Mouse (Mus musculus) naive thymus-derived CD4-positive, alpha-beta T cell, adult 2 months (primary cell): ENCODE data around the gene Prx.
"Not testable (repeated sequence)": the region's sequence is repeated elsewhere in the genome, so short reads cannot be mapped to it uniquely, and the experiment has no call there.

ENCODE experiments used
- DNase-seq: peaks from one replicate; pipeline ENCODE4 v3.0.0-alpha.2; 2011; ENCODE audit warnings: low read depth

The Prx gene

DNA sequence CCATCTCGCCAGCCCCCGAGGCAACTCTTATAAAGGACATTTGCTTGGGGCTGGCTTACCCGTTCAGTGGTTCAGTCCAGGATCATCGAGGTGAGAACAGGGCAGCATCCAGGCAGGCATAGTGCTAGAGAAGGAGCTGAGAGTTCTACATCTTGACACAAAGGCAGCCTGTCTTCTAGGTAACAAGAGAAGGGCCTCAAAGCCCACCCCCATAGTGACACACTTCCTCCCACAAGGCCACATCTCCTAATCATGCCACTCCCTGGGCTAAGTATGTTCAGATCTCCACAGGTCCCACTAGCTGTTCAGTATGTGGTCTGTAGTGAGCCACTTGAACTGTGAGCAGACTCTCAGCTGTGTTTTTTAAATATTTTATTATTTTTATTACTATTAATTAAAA is 15.3 kb upstream of the Prx start:
- DNase-seq: no peak

DNA sequence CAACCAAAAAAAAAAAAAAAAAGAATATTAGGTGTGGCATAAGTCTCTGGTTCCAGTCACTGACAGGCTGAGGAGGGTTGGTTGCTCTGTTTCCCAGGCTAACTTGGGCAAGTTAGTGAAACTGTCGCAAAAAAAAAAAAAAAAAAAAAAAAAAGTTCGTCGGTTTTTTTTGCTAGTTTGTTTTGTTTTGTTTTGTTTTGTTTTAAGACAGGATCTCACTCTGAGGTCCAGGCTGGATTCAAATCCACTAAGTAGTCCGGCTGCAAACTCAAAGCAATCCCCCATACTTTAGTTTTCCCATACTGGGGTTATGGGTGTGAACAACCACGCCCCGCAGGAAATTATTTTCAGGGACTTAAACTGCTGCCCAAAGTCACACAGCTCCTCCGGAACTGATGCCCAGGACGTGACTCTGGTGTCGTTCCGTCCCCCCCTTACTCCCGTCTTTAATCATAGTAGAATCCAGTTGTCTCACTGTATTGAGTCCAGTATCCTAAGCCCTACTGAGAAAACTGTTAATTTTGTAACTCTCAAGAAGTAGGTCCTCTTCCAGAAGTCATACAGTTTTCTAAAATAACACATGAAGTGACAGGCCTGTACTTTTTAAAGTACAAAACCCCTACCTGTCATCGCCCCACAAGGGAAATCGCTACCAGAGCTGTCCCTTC is 12.9 kb upstream of the Prx start:
- DNase-seq: no peak

DNA sequence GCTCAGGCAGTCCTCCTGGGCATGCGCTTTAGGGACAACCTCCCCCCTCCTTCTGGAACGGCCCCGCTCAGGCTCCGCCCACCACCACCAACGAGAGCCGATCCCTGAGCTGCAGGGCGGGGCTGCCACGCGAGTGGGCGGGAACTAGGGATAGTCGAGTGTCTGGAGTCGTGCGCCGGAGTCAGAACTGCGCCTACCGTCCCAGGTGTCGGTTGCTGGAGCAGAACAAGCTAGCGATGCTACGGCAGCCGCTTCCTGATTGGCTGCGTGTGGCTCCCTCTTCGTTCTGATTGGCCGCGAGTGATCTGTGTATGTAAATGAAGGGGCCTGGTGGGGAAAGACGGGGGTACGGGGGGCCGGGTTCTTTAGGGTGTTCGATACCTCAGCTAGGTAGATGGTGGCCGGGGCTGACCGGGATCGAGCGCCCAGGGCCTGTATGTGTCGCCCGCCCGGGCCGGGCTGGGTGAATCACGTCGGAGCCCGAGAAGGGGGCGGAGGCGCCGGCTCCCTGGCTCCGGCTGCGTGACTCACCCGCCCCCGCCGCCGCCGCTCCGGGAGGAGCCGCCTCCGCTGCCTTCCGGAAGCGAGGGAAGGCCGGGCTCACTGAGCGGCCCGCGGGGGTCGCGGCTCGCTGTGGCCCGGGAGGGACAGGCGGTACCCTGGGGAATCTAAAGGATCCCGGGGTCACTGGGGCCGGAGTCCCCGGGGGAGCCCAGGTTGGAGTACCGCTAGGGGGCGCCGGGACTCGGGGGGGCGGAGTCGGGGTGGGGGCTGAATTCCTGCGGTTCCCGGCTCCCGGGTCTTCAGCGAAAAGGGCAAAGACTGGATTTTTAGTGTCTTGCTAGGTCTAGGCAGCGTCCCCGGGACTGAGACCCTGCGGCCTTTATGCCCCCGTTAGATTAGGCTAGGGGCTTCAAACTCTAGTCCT is 12.1 kb upstream of the Prx start, which contains the start of gene Sertad1:
Gene Sertad1 (plus strand): TSS at position 141 of the 928 bp plus-strand sequence.
- peak; percentile 100 for DNase-seq

DNA sequence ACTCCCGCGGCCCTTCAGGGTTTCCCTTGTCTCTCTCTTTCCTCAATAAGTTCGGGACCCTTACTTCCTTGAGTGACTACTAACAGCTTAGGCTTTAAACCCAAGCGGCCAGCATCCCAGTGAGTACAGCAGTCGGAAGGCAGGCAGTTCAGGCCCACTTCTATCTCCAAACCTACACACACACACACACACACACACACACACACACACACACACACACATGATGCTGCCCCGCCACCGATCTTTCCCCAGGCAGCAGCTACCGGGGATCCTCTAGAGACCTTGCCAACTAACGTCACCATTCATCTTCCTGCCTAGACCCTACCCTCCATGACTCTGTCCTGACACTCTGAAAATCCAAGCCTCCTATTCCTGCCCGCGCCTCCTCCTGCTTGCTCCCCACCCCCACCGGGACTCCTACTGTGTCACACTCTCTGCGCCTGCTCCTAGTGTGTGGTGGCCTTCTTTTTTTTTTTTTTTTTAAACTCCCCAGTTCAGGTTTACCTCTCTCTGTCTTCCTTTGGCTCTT is 11.3 kb upstream of the Prx start:
- peak; percentile 72 for DNase-seq

DNA sequence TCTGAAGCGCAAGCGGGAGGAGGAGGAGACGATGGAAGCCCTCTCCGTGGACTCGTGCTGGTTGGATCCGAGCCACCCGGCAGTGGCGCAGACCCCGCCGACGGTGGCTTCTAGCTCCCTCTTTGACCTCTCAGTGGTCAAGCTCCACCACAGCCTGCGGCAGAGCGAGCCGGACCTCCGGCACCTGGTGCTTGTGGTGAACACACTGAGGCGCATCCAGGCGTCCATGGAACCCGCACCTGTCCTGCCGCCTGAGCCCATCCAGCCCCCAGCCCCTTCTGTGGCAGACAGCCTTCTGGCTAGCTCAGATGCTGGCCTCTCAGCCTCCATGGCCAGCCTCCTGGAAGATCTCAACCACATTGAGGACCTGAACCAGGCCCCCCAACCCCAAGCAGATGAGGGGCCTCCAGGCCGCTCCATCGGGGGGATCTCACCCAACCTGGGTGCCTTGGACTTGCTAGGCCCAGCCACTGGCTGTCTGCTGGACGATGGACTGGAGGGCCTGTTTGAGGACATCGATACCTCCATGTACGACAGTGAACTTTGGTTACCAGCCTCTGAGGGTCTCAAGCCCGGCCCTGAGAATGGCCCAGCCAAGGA is 9.8 kb upstream of the Prx start:
- DNase-seq: peak; percentile 33

DNA sequence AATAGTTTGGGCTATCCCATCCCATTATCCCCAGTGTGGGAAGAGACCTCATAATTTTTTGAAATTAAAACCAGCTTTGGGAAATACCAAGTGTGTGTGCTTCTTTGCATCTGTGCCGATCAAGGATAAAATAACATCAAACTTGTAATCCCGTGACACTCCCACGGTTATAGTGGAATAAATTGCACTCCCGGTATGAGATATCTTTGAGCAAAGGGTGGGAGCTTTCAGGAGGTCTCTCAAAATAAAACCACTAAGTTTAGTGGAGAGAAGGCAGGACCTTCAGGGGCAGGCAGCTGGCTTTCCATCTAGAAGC is 8.9 kb upstream of the Prx start:
- DNase-seq: no peak

DNA sequence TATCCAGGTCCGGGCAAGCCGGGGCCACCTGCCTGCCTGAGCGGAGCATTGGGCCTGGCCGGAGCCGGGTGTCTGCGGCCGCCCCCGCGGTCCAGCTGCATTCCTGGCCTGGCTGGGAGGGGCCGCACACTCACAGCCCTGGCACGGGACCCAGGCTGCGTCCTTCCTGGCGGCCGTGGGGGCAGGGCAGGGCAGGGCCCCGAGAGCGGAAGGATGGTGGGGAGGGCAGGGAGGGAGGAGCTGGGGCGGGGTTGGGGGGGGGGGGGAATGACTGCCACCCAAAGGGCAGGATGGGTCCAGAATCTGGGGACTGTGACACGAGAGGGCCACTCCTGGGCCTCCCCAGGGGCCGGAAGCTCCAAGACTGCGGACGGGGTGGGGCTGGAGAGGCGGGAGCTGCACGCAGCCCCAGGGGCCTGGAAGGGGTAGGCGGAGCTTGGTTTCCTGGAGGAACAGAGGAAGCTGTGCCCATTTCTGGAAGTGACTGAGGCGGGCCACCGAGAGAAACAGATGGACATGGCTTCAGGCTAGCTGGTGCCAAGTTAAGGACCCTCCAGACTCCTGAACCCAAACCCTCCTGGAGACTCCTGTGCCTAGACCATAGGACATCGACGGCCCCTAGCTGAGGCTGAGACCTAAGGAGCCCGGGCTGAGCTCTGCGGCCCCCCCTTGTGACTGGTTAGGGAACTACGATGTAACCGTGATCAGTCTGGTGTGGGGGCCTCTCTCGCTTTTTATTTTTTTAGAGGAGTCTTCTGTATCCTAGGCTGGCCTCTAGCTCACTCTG is 8.4 kb upstream of the Prx start:
- DNase-seq: peak; percentile 92

DNA sequence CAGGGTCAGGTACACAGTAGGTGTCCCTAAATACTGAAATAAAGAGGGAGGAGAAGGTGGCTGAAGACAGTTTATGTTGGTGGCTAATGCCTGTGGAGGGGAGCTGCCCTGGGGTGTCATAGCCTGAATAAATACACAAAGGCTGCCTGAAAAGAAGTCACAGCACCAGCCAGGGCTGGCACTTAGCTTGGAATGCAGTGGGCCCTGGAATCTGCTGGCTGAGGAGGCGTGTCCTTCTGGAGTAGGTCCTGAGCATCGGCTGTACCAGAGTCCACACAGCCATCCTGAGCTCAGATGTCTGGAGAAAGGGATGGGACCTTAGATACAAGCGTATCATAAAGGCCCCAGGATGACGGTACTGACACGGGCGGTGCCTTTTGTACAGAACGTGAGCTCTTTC is 7.3 kb upstream of the Prx start:
- DNase-seq: peak; percentile 16

DNA sequence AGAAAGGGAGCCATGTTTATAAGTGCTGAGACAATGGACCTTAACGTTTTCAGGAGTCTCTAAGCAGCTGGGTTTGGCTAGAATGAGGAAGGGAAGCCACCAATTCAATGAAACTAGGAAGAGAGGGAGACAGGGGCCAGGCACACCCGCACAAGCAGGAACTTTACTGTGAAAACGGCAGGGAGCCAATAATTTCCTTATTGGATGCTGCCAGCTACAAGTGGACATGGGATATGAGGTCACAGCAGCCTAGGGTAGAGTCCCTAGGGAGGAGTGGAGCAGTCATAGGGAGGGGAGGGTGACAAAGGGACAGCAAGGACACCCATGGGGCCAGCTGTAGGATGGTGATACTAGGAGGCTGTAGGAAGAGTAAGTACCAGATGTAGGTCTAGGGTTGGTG is 6.1 kb upstream of the Prx start:
- no peak for DNase-seq

DNA sequence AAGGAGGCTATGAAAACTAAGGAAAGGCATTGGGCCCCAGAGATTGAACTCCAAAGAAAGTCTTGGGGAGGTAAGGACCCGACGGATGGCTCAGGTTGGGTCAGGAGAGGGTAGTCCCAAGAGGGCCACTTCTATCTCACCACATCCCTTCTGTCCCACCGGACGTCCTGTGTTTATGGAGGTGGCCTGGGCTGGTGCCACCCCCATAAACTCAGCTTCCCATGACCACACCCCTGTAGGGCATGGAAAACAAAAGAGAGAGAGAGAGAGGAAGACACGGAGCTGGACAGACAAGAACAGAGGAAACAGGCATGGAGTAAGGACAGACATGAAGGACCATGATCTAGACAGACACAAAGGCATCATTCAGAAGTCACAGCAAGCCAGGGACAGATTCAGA is 5.7 kb upstream of the Prx start:
- no peak for DNase-seq

DNA sequence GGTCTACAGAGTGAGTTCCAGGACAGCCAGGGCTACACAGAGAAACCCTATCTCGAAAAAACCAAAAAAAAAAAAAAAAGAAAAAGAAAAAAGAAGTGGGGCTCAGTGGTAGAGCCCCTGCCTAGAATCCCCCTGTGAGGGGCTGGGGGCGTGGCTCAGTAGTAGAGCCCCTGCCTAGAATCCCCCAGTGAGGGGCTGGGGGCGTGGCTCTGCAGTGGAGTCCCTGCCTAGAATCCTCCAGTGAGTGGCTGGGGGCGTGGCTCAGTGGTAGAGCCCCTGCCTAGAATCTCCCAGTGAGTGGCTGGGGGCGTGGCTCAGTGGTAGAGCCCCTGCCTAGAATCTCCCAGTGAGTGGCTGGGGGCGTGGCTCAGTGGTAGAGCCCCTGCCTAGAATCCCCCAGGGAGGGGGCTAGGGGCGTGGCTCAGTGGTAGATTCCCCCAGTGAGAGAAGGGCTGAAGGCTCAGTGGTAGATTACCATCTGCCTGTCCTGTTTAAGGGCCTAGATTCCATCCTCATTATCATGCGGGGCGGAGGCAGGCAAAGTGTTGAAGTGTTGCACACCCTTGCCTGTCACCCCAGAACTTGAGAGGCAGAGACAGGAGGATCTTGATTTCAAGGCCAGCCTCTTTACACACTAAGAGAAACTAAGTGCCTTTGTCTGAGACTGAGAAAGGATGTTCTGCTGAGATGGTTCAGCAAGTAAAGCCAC is 4.3 kb upstream of the Prx start:
- not testable (repeated sequence) for DNase-seq

DNA sequence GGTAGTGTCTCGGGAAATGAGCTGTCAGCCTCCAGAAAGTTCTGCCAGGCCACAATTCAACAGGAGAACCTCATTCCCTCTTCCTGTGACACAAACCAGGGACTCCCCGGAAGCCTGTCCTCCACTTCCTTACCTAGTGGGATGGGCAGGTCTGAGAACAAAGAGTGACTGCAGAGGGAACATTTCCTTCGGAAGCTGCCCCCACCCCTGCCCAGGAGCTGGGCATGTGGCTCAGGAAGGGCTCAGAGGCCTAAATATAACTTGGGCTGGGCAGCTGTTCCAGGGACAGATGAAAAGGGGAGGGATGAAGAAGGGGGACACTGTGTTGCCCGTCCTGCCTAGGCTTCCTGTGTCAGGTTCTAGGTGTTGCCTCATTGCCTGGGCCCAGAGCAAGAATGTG is 2.5 kb downstream of the Prx start:
- no peak for DNase-seq

DNA sequence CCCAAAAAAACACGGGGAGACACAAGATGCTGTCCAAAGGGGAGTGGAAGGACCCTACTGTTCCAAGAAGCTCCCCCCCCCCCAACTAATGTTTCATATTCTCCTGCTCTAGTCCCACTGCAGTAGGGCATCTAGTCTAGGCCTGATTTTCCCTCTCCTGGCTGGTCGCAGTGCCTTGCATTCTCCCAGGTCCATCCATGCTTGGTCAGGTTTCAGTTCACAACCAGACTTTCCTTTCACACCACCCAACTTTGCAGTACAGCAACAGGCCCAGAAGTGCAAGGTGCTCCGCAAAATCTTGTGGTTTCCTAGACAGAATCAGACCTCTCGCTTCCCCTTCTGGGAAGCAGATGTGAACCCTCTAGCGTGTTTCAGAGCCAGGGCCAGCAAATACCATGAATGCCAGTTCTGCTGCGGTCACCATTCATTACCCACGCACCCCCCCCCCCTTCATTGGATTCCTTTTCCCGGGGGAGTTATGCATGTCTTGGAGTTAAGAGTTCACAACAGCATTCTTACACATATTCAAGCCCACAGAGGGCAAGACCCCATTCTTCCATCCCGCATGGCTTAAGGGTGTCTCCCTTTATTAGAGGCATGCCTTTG is 7.7 kb downstream of the Prx start:
- DNase-seq: no peak

DNA sequence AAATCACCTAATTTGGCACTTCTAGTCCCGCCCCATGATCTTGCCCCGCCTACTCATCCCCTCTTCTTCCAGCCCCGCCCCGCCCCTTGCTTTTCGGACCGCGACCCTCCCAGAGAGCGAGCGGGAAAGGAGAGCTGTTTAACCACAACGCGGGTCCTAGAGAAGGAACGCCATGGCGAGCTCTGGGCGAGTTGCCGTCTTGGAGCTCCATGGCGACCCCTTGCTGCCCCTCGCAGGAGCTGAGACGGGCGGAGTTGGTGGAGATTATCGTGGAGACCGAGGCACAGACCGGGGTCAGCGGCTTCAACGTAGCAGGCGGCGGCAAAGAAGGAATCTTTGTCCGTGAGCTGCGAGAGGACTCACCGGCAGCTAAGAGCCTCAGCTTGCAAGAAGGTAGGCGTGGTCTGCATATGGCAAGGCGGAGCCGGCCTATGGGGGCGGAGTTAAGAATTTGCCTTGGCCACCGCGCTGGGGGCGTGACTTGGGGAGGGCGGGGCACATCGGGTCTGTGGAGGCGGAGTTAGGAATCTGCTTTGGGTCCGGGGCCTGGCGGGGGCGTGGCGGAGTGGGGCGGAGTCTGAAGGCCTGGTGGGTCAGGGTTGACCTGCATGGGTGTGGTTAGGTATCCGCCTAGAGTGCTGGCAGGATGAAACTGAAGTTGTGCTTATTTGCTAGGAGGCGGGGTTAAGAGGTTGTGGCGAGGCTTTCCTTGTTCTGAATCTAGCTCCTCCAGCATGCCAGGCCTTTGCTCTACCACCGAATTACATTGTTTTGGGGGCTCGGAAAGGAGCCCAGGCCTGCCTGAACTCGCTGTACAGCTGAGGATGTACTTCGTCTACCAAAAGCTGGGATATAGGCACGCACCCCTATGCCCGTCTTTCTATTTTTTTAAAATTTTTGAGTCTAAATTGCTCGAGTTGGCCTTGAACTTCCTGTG is 8.9 kb downstream of the Prx start:
- DNase-seq: peak; percentile 98

DNA sequence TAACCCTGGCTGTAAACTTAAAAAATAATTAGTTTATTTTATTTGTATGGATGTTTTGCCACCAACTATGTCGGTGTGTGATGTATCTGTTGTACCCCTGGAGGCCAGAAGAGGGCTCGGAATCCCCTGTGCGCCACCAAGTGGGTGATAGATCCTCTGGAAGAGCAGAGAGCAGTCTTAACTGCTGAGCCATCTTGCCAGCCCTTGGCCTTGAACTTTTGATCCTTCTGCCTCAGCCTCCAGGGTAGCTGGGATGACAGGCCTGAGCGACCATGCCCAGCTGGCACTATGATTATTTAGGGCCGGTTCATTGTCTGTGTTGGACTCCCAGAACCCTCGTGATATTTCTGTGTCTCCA is 9.5 kb downstream of the Prx start:
- DNase-seq: peak; percentile 85

DNA sequence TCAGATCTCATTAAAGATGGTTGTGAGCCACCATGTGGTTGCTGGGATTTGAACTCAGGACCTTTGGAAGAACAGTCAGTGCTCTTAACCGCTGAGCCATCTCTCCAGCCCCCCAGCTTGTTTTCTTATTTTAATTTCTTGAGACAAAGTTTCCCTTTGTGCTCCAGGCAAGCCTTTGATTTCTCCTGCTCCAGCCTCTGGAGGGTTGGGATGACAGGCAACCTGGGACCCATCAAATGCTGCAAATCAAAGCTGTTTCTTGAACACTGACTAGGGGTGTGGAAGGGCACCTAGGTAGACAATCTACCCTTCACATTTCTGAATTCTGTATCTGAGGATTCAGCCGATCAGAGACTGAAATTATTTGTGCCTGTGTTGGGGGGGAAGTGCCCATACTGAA is 11.7 kb downstream of the Prx start:
- DNase-seq: no peak

DNA sequence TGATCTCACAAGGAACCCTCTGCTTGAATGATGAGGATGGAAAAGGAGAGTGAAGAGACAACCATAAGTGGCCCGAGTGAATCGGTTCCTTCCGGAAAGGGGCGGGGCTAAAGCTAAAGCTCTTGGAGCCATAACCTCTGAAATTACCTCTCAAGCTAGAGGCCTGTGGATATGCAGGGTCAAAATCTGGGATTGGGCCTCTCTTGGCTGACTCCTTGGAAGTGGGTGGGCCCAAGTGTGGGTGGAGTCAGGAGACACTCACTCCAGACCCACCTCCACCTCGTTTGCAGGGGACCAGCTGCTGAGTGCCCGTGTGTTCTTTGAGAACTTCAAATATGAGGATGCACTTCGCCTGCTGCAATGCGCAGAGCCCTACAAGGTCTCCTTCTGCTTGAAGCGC is 15.8 kb downstream of the Prx start:
- no peak for DNase-seq

DNA sequence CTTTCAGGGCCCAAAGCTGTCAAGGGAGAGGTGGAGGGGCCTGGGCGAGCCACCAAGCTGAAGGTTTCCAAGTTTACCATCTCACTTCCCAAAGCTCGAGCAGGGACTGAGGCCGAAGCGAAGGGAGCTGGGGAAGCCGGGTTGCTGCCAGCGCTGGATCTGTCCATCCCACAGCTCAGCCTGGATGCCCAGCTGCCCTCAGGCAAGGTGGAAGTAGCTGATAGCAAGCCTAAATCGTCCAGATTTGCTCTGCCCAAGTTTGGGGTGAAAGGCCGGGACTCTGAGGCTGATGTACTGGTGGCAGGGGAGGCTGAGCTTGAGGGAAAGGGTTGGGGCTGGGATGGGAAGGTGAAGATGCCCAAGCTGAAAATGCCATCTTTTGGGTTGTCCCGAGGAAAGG is 19.2 kb downstream of the Prx start:
- no peak for DNase-seq

DNA sequence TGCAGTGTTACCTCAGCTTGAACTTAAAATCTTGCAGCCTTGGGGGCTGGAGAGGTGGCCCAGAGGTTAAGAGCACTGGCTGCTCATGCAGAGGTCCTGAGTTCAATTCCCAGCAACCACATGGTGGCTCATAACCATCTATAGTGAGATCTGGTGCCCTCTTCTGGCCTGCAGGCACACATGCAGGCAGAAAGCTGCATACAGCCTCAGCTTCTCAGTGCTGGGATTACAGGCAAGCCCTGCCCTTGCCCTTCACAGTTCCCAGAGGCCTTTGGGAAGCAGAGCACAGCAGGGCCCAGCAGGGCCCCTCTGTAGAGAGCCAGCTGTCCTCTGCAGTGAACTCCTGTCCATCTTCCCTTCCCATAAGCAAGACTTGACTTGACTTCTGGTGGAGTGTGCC is 21.0 kb downstream of the Prx start:
- DNase-seq: no peak

DNA sequence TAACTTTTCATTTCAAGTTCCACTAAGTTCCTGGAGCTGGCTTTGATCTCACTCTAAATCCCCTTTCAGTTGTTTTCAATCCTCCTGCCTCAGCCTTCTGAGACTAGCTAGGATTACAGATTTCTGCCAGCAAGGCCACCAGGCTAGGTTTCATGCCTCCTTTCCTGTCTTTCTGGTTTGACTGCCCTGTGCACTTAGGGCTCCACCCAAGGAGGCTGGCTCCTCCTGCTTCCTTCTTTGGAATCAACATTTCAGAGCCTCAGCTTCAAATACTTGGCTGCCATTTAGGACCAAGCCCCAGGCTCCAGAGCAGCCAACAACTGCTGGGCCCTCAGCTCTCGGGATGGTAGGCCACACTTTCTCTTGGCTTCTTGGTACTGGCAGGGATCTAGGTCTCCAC is 21.5 kb downstream of the Prx start:
- no peak for DNase-seq
